Mouse (Mus musculus): ENCODE data around the gene Eps8l1. TPM values are rescaled to one million over a fixed set of nuclear protein-coding genes. Genes with fewer than 3 reads are reported as not detected.
"Not testable (repeated sequence)": the region's sequence is repeated elsewhere in the genome, so short reads cannot be mapped to it uniquely, and the experiment has no call there.

Gene Eps8l1
- 7.0 and 13.2 TPM in 2 replicates for polyA plus RNA-seq (2011; ENCODE audit: insufficient read depth, insufficient read length, low read depth, missing spikeins)

DNA sequence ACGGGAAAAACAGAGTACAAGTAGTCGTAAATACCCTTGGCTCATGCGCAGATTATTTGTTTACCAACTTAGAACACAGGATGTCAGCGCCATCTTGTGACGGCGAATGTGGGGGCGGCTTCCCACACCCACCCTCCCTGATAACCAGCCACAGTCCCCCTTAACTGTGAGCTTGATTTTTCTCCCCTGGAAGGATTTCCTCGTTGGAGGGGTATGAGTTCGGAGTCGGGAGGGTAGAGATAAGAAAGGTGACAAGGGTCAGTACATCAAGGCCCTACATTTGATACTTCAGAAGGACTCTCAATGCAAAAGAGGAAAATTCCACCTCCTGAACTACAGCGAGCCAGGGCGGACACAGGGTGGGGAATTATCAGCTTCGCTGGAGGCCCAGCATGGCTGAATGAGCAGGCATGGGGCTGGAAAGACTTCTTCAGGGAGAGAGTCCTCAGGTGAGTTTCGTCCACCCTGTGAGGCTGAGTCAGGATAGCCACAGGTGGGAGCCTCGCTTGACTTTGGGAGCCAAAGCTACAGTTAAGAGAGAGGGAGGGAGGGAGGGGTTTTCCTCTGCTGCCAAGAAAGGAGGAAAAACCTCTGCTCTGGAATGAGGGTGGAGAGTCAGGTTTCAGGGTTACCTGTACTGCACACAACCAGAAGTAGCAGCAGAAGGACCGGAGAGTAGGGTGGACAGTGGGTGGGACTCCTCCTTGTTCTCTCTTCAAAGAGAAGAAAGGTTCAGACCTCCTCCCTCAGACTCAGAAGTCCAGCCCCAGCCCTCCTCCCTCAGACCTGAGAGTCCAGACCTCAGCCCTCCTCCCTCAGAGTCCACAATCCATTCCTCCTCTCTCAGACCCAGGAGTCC is at the start of gene Eps8l1:
Gene Eps8l1 (plus strand): TSS at position 99 of the 859 bp plus-strand sequence.
- Histone ChIP-seq H3K4me3 (ENCODE audit: low read depth, low read length) (peak within 1 kb of the TSS; percentile 39), H3K9ac (ENCODE audit: low read depth, poor library complexity, severe bottlenecking) (peak within 1 kb of the TSS; percentile 93)

DNA sequence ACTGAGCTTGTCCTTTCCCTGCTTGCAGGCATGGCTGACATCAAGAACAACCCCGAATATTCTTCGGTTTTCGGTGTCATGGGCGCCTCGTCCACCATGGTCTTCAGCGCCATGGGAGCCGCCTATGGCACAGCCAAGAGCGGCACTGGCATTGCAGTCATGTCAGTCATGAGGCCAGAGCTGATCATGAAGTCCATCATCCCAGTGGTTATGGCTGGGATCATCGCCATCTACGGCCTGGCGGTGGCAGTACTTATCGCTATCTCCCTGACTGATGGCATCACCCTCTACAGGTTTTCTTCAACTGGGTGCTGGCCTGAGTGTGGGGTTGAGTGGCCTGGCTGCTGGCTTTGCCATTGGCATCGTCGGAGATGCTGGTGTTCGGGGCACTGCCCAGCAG is 48.1 kb upstream of the Eps8l1 start:
- H3K36me3 ChIP-seq (ENCODE audit: control insufficient read depth, insufficient read depth, low read length, poor library complexity, severe bottlenecking); H3K27me3 ChIP-seq (ENCODE audit: control insufficient read depth, insufficient read depth, low read length, poor library complexity, severe bottlenecking); H3K4me3 ChIP-seq (ENCODE audit: low read depth, low read length); H3K4me1 ChIP-seq (ENCODE audit: control insufficient read depth, insufficient read depth, low read length); H3K9ac ChIP-seq (ENCODE audit: low read depth, poor library complexity, severe bottlenecking); H3K27ac ChIP-seq (ENCODE audit: insufficient read depth, low read length): not testable (repeated sequence)
- peaks cover 14% of the 10 kb centered on the region; the same call in 1 of the 2 replicates for H3K9me3 ChIP-seq (replicated peaks; ENCODE audit: control insufficient read depth, insufficient read depth, low read length, poor library complexity, severe bottlenecking)

More for the DNA sequence above, at the start of gene Eps8l1:
- Histone ChIP-seq H3K27me3 (ENCODE audit: control insufficient read depth, insufficient read depth, low read length, poor library complexity, severe bottlenecking) (no peaks in the 10 kb centered on the region), H3K4me1 (ENCODE audit: control insufficient read depth, insufficient read depth, low read length) (peaks cover 3% of the 10 kb centered on the region), H3K36me3 (ENCODE audit: control insufficient read depth, insufficient read depth, low read length, poor library complexity, severe bottlenecking) (no peaks in the 10 kb centered on the region), H3K27ac (ENCODE audit: insufficient read depth, low read length) (peak within 1 kb of the TSS; percentile 40), H3K9me3 (replicated peaks; ENCODE audit: control insufficient read depth, insufficient read depth, low read length, poor library complexity, severe bottlenecking) (no peaks in the 10 kb centered on the region)
- TF ChIP-seq EP300 (IDR thresholded peaks at IDR 0.05; ENCODE audit: insufficient read depth, low read depth, low read length) (no peak), CTCF (IDR thresholded peaks at IDR 0.05; ENCODE audit: low read depth, low read length) (no peak), POLR2A (IDR thresholded peaks at IDR 0.05; ENCODE audit: insufficient read depth, low read length) (no peak)

DNA sequence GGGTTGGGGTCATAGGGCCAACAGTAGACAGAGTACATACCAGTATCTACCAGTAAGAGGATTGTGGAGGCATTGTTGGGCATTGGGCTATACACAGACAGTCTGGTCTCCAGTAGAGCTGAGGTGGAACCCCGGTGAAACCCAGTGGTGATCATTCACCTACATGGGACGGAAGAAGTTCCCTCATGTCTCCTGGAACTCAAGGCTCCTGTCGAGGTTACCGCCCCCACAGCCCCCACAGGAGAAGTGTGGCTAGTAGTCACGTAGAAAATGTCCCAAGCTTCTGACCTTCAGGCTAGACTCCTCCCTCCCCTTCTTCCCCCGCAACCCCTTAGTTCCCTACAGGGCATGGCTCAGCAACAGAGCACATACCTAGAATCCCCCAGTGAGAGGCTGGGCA is 40.8 kb upstream of the Eps8l1 start:
- no peaks in the 10 kb centered on the region for H3K4me1 ChIP-seq (ENCODE audit: control insufficient read depth, insufficient read depth, low read length)
- H3K9ac ChIP-seq (ENCODE audit: low read depth, poor library complexity, severe bottlenecking) = no peak overlapping the region
- H3K27ac ChIP-seq (ENCODE audit: insufficient read depth, low read length) = no peak overlapping the region
- no peaks in the 10 kb centered on the region for H3K9me3 ChIP-seq (replicated peaks; ENCODE audit: control insufficient read depth, insufficient read depth, low read length, poor library complexity, severe bottlenecking)
- no peaks in the 10 kb centered on the region for H3K27me3 ChIP-seq (ENCODE audit: control insufficient read depth, insufficient read depth, low read length, poor library complexity, severe bottlenecking)
- no peaks in the 10 kb centered on the region for H3K36me3 ChIP-seq (ENCODE audit: control insufficient read depth, insufficient read depth, low read length, poor library complexity, severe bottlenecking)
- TF ChIP-seq POLR2A (IDR thresholded peaks at IDR 0.05; ENCODE audit: insufficient read depth, low read length) (no peak), EP300 (IDR thresholded peaks at IDR 0.05; ENCODE audit: insufficient read depth, low read depth, low read length) (no peak), CTCF (IDR thresholded peaks at IDR 0.05; ENCODE audit: low read depth, low read length) (no peak)
- no peak overlapping the region for H3K4me3 ChIP-seq (ENCODE audit: low read depth, low read length)

DNA sequence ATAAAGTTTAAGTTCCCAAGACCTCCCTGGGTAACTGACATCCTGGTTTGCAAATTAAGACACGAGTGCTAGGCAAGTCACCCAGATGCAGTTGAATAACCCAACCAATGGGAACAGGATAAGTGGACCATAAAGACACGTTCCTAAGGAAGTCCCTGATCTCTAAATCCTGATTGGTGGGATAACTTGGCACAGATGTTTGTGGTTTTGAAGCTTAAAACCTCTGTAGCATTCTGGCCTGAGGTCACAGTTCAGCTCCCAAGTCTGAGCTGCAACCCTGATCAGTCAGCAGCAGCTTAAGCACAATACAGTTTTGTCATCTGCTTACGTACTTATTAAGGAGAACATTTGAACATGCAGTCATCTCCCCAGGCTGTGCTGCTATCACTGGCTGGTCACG is 40.2 kb upstream of the Eps8l1 start:
- TF ChIP-seq EP300 (IDR thresholded peaks at IDR 0.05; ENCODE audit: insufficient read depth, low read depth, low read length) = no peak
- no peak for TF ChIP-seq CTCF (IDR thresholded peaks at IDR 0.05; ENCODE audit: low read depth, low read length)
- no peak for TF ChIP-seq POLR2A (IDR thresholded peaks at IDR 0.05; ENCODE audit: insufficient read depth, low read length)

DNA sequence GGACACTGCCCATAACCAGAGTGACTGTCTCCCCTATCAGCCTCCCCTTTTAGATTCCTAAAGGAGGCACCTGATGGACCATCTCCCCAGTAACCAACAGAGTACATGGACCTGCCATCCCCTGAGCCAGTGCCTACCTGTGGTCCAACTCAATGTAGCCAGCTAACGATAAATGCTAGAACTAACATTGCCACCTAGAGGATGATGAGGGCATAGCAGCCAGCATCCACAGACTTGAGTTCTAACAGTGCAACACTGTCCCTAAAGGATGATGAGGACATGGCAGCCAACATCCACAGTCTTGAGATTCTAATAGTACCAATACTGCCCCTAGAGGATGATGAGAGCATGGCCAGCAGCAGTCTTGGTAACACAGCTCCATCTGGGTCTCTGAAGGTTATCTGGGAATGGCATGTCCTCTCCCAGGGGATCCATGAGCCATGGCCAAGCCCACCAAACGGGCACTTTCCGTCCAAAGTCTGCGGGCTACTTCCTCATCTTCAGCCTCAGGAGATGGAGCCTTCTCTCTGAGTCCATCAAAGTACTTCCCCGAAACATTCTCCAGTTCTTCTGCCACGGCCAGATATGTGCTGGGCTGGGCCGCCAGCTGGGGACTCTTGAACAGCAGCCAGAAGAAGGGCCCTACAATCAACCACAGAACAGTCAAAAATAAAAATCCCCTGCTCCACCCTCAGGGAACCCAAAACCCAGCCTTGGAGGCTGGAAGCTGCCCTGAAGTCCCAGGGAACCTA is 33.1 kb upstream of the Eps8l1 start:
- Histone ChIP-seq H3K4me1 (ENCODE audit: control insufficient read depth, insufficient read depth, low read length) (no peaks in the 10 kb centered on the region), H3K36me3 (ENCODE audit: control insufficient read depth, insufficient read depth, low read length, poor library complexity, severe bottlenecking) (peaks cover 31% of the 10 kb centered on the region), H3K27ac (ENCODE audit: insufficient read depth, low read length) (no peak overlapping the region), H3K27me3 (ENCODE audit: control insufficient read depth, insufficient read depth, low read length, poor library complexity, severe bottlenecking) (no peaks in the 10 kb centered on the region), H3K4me3 (ENCODE audit: low read depth, low read length) (no peak overlapping the region), H3K9ac (ENCODE audit: low read depth, poor library complexity, severe bottlenecking) (no peak overlapping the region), H3K9me3 (replicated peaks; ENCODE audit: control insufficient read depth, insufficient read depth, low read length, poor library complexity, severe bottlenecking) (0 out of 2 replicates have a peak, but pooled peaks cover 5% of the 10 kb centered on the region)
- no peak for TF ChIP-seq EP300 (IDR thresholded peaks at IDR 0.05; ENCODE audit: insufficient read depth, low read depth, low read length)
- TF ChIP-seq CTCF (IDR thresholded peaks at IDR 0.05; ENCODE audit: low read depth, low read length) = peak; percentile 60
- no peak for TF ChIP-seq POLR2A (IDR thresholded peaks at IDR 0.05; ENCODE audit: insufficient read depth, low read length)

More for the DNA sequence above, 40.2 kb upstream of the Eps8l1 start:
- no peaks in the 10 kb centered on the region for H3K4me1 ChIP-seq (ENCODE audit: control insufficient read depth, insufficient read depth, low read length)
- H3K4me3 ChIP-seq (ENCODE audit: low read depth, low read length) = no peak overlapping the region
- no peak overlapping the region for H3K9ac ChIP-seq (ENCODE audit: low read depth, poor library complexity, severe bottlenecking)
- no peaks in the 10 kb centered on the region for H3K27me3 ChIP-seq (ENCODE audit: control insufficient read depth, insufficient read depth, low read length, poor library complexity, severe bottlenecking)
- H3K36me3 ChIP-seq (ENCODE audit: control insufficient read depth, insufficient read depth, low read length, poor library complexity, severe bottlenecking) = 0 out of 2 replicates have a peak, but pooled peaks cover 3% of the 10 kb centered on the region
- no peak overlapping the region for H3K27ac ChIP-seq (ENCODE audit: insufficient read depth, low read length)
- no peaks in the 10 kb centered on the region for H3K9me3 ChIP-seq (replicated peaks; ENCODE audit: control insufficient read depth, insufficient read depth, low read length, poor library complexity, severe bottlenecking)
